Mouse (Mus musculus): ENCODE data around the gene Scml2.
"Not testable (repeated sequence)": the region's sequence is repeated elsewhere in the genome, so short reads cannot be mapped to it uniquely, and the experiment has no call there.

Gene Scml2

DNA sequence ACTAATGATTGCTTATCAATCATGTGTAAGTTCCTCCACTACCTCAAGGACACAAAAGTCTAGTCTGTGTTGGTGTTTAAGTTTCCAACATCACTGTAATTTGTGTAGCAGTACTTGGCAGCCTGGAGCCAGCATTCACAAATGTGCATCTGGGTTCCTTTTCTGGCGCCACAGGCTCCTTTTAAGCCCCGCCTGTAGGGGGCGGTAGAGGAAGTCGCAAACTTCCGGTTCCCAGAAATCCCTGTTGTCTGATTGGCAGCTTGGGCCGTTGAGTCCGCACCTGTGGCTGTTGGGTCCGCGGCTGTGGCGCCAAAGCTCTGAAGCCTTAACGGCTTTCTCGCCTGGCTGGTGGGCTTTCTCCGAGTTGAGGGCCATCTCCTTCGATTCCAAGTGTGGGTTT, at the start of gene Scml2:
TSS of gene Scml2 (plus strand) at position 301 of the 400 bp plus-strand sequence.
- DNase-seq (ENCODE audit: low read depth, low spot score), result not testable (repeated sequence)

DNA sequence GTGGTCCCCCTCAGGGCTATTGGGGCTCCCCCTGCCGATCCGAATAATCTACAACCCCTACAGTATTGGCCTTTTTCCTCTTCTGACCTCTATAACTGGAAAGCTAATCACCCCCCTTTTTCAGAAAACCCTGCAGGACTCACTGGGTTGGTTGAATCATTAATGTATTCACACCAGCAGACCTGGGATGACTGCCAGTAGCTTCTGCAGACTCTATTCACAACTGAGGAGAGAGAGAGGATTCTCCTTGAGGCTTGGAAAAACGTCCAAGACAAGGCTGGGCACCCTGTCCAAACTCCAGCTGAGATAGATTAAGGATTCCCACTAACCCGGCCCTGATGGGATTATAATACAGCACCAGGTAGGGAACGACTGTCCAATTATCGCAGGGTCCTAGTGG, 41.4 kb upstream of the Scml2 start:
- not testable (repeated sequence) for DNase-seq (ENCODE audit: low read depth, low spot score)

DNA sequence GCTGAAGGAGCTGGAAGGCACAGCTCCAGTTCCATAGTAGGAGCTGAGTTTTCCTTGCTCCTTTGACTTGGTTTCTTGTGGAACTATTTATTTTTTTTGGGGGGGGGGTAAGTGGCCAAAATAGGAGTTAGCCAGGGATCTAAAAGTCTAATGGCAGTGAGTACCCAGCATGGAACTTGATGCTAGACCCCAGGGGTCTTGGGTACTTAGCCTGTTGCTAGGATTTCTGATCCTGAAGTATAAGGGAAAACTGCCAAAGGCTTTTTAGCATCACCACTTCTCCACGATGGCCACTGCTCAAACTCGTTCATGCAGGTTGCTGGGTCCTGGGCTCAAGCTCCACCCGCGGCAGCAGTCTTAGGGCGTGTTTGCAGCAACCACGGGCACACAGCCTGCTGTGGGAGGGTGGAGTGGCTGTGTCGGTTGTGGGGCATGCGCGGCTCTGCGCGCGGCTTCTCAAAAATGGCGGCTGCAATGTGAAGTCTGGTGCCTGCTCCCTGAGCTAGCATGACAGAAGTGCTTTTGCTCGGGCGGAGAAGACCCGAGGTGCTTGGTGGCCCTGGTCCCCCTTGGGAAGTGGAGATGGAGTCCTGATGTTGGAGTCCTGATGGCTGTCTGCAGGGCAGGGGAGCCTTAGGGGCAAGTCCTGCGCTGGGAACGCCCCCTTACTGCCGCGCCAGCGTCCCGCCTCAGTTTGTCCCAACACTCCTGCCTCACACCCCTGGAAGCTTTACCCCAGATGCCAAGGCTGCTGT, 45.5 kb downstream of the Scml2 start:
- DNase-seq (ENCODE audit: low read depth, low spot score), result peak; percentile 16

DNA sequence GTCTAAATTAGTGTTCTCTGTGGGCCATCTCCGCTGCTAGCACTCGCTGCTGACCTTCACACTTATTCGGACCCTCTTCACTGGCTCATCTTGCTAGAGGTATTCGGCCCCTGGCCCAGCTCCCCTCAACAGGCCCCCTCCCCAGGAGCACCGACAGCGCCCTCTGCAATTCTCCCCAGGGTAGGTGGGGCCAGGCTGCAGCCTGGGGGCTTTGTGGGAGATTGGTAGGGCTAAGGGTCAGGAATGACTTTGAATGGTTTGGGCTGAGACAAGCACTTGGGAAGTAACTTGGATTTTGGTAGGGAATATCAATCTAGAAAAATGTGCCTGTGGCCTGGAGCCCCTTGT, 46.0 kb downstream of the Scml2 start:
- DNase-seq (ENCODE audit: low read depth, low spot score), result no peak

DNA sequence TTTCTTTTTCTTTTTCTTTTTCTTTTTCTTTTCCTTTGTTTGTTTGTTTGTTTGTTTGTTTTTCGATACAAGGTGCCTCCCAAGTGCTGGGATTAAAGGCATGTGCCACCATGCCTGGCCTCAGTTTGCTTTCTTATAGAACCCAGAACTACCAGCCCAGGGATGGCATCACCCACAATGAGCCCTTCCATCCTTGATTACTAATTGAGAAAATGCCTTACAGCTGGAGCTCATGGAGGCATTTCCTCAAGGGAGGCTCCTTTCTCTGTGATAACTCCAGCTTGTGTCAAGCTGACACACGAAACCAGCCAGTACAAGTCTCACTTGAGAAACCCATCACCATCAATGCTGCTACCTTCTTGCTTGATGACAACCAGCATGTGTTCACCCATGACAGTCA, 170.2 kb downstream of the Scml2 start, which contains the start of gene Gm15262:
TSS of gene Gm15262 (plus strand) at position 301 of the 400 bp plus-strand sequence.
- not testable (repeated sequence) for DNase-seq (ENCODE audit: low read depth, low spot score)

Data from CD4-positive helper T cell, adult 2 months (primary cell).